In genomic region chr7:107642586-107643275, GRCm38 (mm10) we compare ENCODE assay signal across 12 mouse cellular contexts. TPM values are rescaled to one million over a fixed set of nuclear protein-coding genes. Genes with fewer than 3 reads are reported as not detected.
DNase-seq lines count a peak whose midpoint lies in the region; ATAC-seq lines count a peak whose summit lies in the region.
"Had no signal": no experiment of that assay in that cellular context is flagged by ENCODE, and none has a peak within 500 bp of the region (broad histone marks: within the 10 kb centered on the region; RNA-seq: fewer than 3 reads in every experiment).

No protein-coding gene starts in this region.

- H3K36me3 ChIP-seq in forebrain, embryonic 13.5 days (ENCODE audit: poor library complexity, severe bottlenecking): no peaks in the 10 kb centered on the region
- no peaks in the 10 kb centered on the region for H3K36me3 ChIP-seq in forebrain, embryonic 12.5 days (replicated peaks)
- H3K36me3 ChIP-seq in limb, embryonic 13.5 days: peaks cover 8% of the 10 kb centered on the region; the same call in 1 of the 2 replicates
- no peaks in the 10 kb centered on the region for H3K36me3 ChIP-seq in limb, embryonic 10.5 days
- no peaks in the 10 kb centered on the region for H3K36me3 ChIP-seq in liver, embryonic 12.5 days
- H3K36me3 ChIP-seq in intestine, embryonic 15.5 days: no peaks in the 10 kb centered on the region

- WGBS in forebrain, embryonic 13.5 days: 67% methylated on average over 7 of the region's 7 CpGs
- 81% methylated on average over 7 of the region's 7 CpGs for WGBS in forebrain, embryonic 12.5 days
- WGBS in limb, embryonic 13.5 days: 72% methylated on average over 7 of the region's 7 CpGs
- 84% methylated on average over 7 of the region's 7 CpGs for WGBS in limb, embryonic 10.5 days
- WGBS in liver, embryonic 12.5 days (ENCODE audit: insufficient replicate concordance): 66% methylated on average over 7 of the region's 7 CpGs
- 71% methylated on average over 7 of the region's 7 CpGs for WGBS in intestine, embryonic 15.5 days

- no peaks in the 10 kb centered on the region for H3K9me3 ChIP-seq in forebrain, embryonic 13.5 days (replicated peaks)
- H3K9me3 ChIP-seq in forebrain, embryonic 12.5 days: peaks cover 7% of the 10 kb centered on the region; the same call in 1 of the 2 replicates
- H3K9me3 ChIP-seq in limb, embryonic 13.5 days: peaks cover 7% of the 10 kb centered on the region; the same call in 1 of the 2 replicates
- H3K9me3 ChIP-seq in limb, embryonic 10.5 days (replicated peaks): 0 out of 2 replicates have a peak, but pooled peaks cover 4% of the 10 kb centered on the region
- H3K9me3 ChIP-seq in liver, embryonic 12.5 days (replicated peaks): peaks cover 4% of the 10 kb centered on the region; the same call in 1 of the 2 replicates
- no peaks in the 10 kb centered on the region for H3K9me3 ChIP-seq in intestine, embryonic 15.5 days

- no peak for DNase-seq in limb, embryonic 10.5 days (ENCODE audit: low spot score)
- DNase-seq in MN1 (ENCODE audit: low spot score): peak; percentile 85
- DNase-seq in Muller cell, postnatal 12 days (ENCODE audit: inconsistent ontology term): no peak
- DNase-seq: kidney, adult 18-20 months; lung, adult 2 months; thymus, postnatal 36 days had no signal

- no peak overlapping the region for H3K27ac ChIP-seq in forebrain, embryonic 13.5 days
- no peak overlapping the region for H3K27ac ChIP-seq in forebrain, embryonic 12.5 days
- H3K27ac ChIP-seq in limb, embryonic 13.5 days: no peak overlapping the region
- H3K27ac ChIP-seq in limb, embryonic 10.5 days: no peak overlapping the region
- H3K27ac ChIP-seq in liver, embryonic 12.5 days: no peak overlapping the region
- no peak overlapping the region for H3K27ac ChIP-seq in intestine, embryonic 15.5 days

- no peaks in the 10 kb centered on the region for H3K27me3 ChIP-seq in forebrain, embryonic 13.5 days
- H3K27me3 ChIP-seq in forebrain, embryonic 12.5 days: no peaks in the 10 kb centered on the region
- H3K27me3 ChIP-seq in limb, embryonic 13.5 days: no peaks in the 10 kb centered on the region
- H3K27me3 ChIP-seq in limb, embryonic 10.5 days (ENCODE audit: low read depth, poor library complexity, severe bottlenecking): no peaks in the 10 kb centered on the region
- no peaks in the 10 kb centered on the region for H3K27me3 ChIP-seq in liver, embryonic 12.5 days (replicated peaks)
- H3K27me3 ChIP-seq in intestine, embryonic 15.5 days (replicated peaks): no peaks in the 10 kb centered on the region

- ATAC-seq in forebrain, embryonic 13.5 days: peak; percentile 63; the same call in 1 of the 2 replicates
- no peak for ATAC-seq in forebrain, embryonic 12.5 days (ENCODE audit: low FRiP score)
- ATAC-seq in limb, embryonic 13.5 days (ENCODE audit: low FRiP score, low read depth): peak; percentile 57; the same call in 1 of the 2 replicates
- peak; percentile 35 for ATAC-seq in liver, embryonic 12.5 days
- ATAC-seq in intestine, embryonic 15.5 days: no peak

- no peak overlapping the region for H3K9ac ChIP-seq in forebrain, embryonic 13.5 days
- H3K9ac ChIP-seq in forebrain, embryonic 12.5 days: no peak overlapping the region
- no peak overlapping the region for H3K9ac ChIP-seq in limb, embryonic 13.5 days
- H3K9ac ChIP-seq in liver, embryonic 12.5 days: no peak overlapping the region
- no peak overlapping the region for H3K9ac ChIP-seq in intestine, embryonic 15.5 days

- H3K4me2 ChIP-seq in forebrain, embryonic 13.5 days: no peak overlapping the region
- H3K4me2 ChIP-seq in forebrain, embryonic 12.5 days: no peak overlapping the region
- no peak overlapping the region for H3K4me2 ChIP-seq in limb, embryonic 13.5 days (replicated peaks)
- H3K4me2 ChIP-seq in liver, embryonic 12.5 days: no peak overlapping the region
- no peak overlapping the region for H3K4me2 ChIP-seq in intestine, embryonic 15.5 days (replicated peaks)

- H3K4me3 ChIP-seq in forebrain, embryonic 13.5 days: no peak overlapping the region
- H3K4me3 ChIP-seq in forebrain, embryonic 12.5 days (replicated peaks): no peak overlapping the region
- H3K4me3 ChIP-seq in limb, embryonic 13.5 days: no peak overlapping the region
- H3K4me3 ChIP-seq in limb, embryonic 10.5 days: no peak overlapping the region
- H3K4me3 ChIP-seq in liver, embryonic 12.5 days: no peak overlapping the region
- H3K4me3 ChIP-seq in intestine, embryonic 15.5 days (replicated peaks): no peak overlapping the region

- H3K4me1 ChIP-seq in forebrain, embryonic 13.5 days: 0 out of 2 replicates have a peak, but pooled peaks cover 6% of the 10 kb centered on the region
- no peaks in the 10 kb centered on the region for H3K4me1 ChIP-seq in forebrain, embryonic 12.5 days
- no peaks in the 10 kb centered on the region for H3K4me1 ChIP-seq in limb, embryonic 13.5 days
- no peaks in the 10 kb centered on the region for H3K4me1 ChIP-seq in limb, embryonic 10.5 days
- no peaks in the 10 kb centered on the region for H3K4me1 ChIP-seq in liver, embryonic 12.5 days
- no peaks in the 10 kb centered on the region for H3K4me1 ChIP-seq in intestine, embryonic 15.5 days (replicated peaks)

RNA-seq across cellular contexts. Expression of gene 5330417H12Rik, which starts 17.8 kb away (rescaled TPM):
- not detected in 2 replicates for polyA plus RNA-seq in forebrain, embryonic 13.5 days (2015; fragmentation: Nextera tagmentation; extraction: Ambion mirVana)
- polyA plus RNA-seq in forebrain, embryonic 12.5 days (2016; fragmentation: Nextera tagmentation; extraction: Ambion mirVana): not detected in 2 replicates
- polyA plus RNA-seq in limb, embryonic 13.5 days (2015; fragmentation: Nextera tagmentation; extraction: Ambion mirVana): 0.11 TPM in 1 of 2 replicates, not detected in the other
- not detected in 2 replicates for polyA plus RNA-seq in limb, embryonic 10.5 days (2016; fragmentation: Nextera tagmentation; extraction: Ambion mirVana)
- polyA plus RNA-seq in liver, embryonic 12.5 days (2016; fragmentation: Nextera tagmentation; extraction: Ambion mirVana): not detected in 2 replicates
- polyA plus RNA-seq in intestine, embryonic 15.5 days (2015; fragmentation: Nextera tagmentation; extraction: Ambion mirVana): not detected in 2 replicates
- polyA plus RNA-seq: heart, embryonic 16.5 days; lung, adult 2 months had no signal

RNA-seq across cellular contexts. Expression of gene Ppfibp2, which starts 47.7 kb away (rescaled TPM):
- 1.1 and 1.3 TPM in 2 replicates for polyA plus RNA-seq in forebrain, embryonic 13.5 days (2015; fragmentation: Nextera tagmentation; extraction: Ambion mirVana)
- 2.0 and 2.7 TPM in 2 replicates for polyA plus RNA-seq in forebrain, embryonic 12.5 days (2016; fragmentation: Nextera tagmentation; extraction: Ambion mirVana)
- 10.8 and 12.0 TPM in 2 replicates for polyA plus RNA-seq in limb, embryonic 13.5 days (2015; fragmentation: Nextera tagmentation; extraction: Ambion mirVana)
- 22.0 and 24.9 TPM in 2 replicates for polyA plus RNA-seq in limb, embryonic 10.5 days (2016; fragmentation: Nextera tagmentation; extraction: Ambion mirVana)
- 3.9 and 4.0 TPM in 2 replicates for polyA plus RNA-seq in liver, embryonic 12.5 days (2016; fragmentation: Nextera tagmentation; extraction: Ambion mirVana)
- 11.5 and 12.8 TPM in 2 replicates for polyA plus RNA-seq in intestine, embryonic 15.5 days (2015; fragmentation: Nextera tagmentation; extraction: Ambion mirVana)

Comparison
In these comparisons a context has a peak if more than half of its experiments do, and no peak if none do; other contexts are left out.
1. ATAC-seq: peak in forebrain, embryonic 13.5 days (single experiment), limb, embryonic 13.5 days (single experiment) and liver, embryonic 12.5 days (single experiment); none in forebrain, embryonic 12.5 days (single experiment) and intestine, embryonic 15.5 days (single experiment).